Comparison of ENCODE assay signal across 18 mouse cellular contexts in the genomic region with DNA sequence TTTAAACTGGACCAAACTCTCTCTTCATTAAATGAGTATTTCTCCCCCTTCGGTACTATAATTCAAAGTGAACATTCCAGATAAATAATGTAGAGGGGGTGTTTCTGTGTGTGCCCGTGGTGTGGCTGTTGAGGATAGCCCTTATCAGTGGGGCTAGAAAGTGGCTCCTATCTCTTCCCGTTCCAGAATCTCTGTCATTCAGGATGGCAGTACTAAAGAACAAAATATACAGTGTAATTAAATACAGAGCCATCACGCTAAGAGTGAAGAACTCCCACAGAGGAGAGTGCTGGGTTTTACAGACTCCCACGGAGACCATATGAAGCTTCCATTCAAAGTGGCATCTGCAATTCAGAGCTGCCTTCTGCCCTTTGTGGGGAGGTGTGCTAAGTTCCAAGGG.
"Had no signal": no experiment of that assay in that cellular context is flagged by ENCODE, and none has a peak within 500 bp of the region (broad histone marks: within the 10 kb centered on the region; RNA-seq: fewer than 3 reads in every experiment).

No protein-coding gene starts in this region.

- H3K27ac ChIP-seq: layer of hippocampus, adult 2 months; left cerebral cortex, adult 2 months; limb, embryonic 15.5 days; liver, embryonic 12.5 days; midbrain, embryonic 10.5 days; stomach, embryonic 15.5 days had no signal

- H3K36me3 ChIP-seq: limb, embryonic 15.5 days; liver, embryonic 12.5 days; midbrain, embryonic 10.5 days; stomach, embryonic 15.5 days had no signal

- H3K9ac ChIP-seq: limb, embryonic 15.5 days; liver, embryonic 12.5 days; lung, embryonic 14.5 days; stomach, embryonic 15.5 days had no signal

- ATAC-seq: inflammation-experienced regulatory T-cells, adult 6 months; intestine, postnatal 0 days; liver, embryonic 12.5 days had no signal

- DNase-seq: kidney, adult 9 months; kidney, postnatal 4 days; lung, embryonic 14.5 days; lung, postnatal 10 days; lung, postnatal 4 days; midbrain, embryonic 14.5 days; right cerebral cortex, postnatal 14 days; thymus, adult 2 months; thymus, postnatal 25 days had no signal

- H3K4me3 ChIP-seq: layer of hippocampus, adult 2 months; left cerebral cortex, adult 2 months; limb, embryonic 15.5 days; liver, embryonic 12.5 days; midbrain, embryonic 10.5 days; myocyte; stomach, embryonic 15.5 days had no signal

- H3K4me2 ChIP-seq: limb, embryonic 15.5 days; liver, embryonic 12.5 days; lung, embryonic 14.5 days; stomach, embryonic 15.5 days had no signal

- H3K9me3 ChIP-seq: limb, embryonic 15.5 days; liver, embryonic 12.5 days; midbrain, embryonic 10.5 days; stomach, embryonic 15.5 days had no signal

- H3K4me1 ChIP-seq: limb, embryonic 15.5 days; stomach, embryonic 15.5 days had no signal

- H3K27me3 ChIP-seq: limb, embryonic 15.5 days; liver, embryonic 12.5 days; stomach, embryonic 15.5 days had no signal
